Mouse (Mus musculus) adrenal gland, postnatal 10 days (tissue): Measurements from ENCODE around the gene Gcm2. TPM values are rescaled to one million over a fixed set of nuclear protein-coding genes. Genes with fewer than 3 reads are reported as not detected.

Experiments
- DNase-seq: peaks from one replicate; pipeline ENCODE4 v3.0.0; 2021; ENCODE audit warnings: mixed read lengths
- long read RNA-seq, 2 experiments: library from polyadenylated mRNA; stranded (forward); transcript quantifications; one replicate each; pipeline ENCODE4 v2.0.0; 2021
- total RNA-seq, 2 experiments: library from RNA; stranded (reverse); gene quantifications; 2 replicates each; pipeline ENCODE4 v1.2.3; 2021

Gcm2 gene
- not detected for total RNA-seq
- long read RNA-seq, experiment 1 = 0 reads
- long read RNA-seq, experiment 2 = 0 reads

DNA sequence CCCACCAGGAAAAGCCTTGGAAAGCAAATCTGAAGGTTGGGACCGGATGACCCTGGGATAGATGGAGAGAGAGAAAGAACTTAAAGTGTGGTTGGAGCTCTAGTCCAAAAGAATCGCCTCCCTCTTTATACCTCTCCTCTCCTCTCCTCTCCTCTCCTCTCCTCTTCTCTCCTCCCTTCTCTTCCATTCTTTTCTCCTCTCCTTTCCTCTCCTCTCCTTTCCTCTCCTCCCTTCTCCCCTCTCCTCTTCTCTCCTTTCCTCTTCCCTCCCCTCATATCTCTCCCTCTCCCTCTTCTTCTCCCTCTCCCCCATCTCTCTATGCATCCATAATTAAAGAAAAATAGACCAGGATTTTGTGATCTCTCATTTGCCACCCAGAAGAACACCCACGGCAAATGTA, at the start of gene Gcm2:
Gene Gcm2 (minus strand): TSS at position 101 of the 400 bp plus-strand sequence.
- no peak for DNase-seq

DNA sequence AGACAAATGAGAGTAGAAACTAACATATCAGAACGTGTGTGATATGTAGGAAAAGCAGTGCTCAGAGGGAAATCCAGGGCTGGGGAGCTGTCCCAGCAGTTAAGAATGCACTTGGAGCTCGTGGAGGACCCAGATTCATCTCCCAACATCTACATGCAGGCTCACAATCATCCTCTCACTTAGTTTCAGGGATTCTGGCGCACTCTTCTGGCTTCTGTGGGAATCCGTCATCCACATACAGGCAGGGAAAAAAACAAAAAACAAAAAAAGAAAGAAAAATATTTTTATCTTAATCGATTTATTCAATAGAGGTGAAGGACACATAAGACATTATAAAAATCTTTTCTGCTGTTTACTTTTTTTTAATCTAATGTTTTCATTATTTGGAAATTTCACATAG, 47.6 kb upstream of the Gcm2 start:
- no peak for DNase-seq

DNA sequence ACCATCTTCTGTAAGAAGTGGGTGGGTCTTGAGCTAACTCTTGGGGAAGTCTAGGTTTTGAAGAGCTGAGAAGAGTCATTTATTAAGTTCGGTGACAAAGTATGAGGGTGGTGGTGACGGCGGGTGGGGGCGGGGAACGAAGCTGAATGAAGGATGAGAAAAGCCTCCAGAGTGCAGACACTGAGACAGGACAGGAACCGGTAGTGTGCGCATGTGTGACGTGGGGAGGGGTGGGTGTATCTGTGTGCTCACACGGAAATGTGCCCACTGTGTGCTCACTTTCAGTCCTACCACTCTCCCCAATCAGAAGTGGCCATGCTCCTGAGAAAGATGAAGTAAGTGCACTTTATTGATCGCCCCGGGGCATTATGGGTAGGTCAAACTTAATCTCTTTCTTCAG, 42.3 kb upstream of the Gcm2 start:
- no peak for DNase-seq

DNA sequence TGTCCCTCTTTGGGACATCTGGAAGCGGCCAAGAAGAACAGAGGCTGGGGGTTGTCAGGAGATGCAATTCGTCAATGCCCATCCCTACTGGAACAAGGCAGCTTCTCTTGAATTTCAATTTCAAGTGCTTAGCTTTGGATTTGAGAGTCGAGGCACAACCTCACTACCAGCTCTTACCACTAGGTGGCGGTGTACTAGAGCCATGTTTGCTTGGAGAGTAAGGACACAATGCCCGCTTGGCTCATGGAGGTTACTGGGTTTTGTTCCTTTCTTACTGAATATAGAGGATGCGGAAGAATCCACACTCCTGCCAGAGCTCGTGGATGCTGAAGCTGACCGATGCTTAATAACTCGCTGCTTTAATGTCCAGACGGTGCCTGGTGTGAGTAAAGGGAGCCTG, 35.4 kb upstream of the Gcm2 start:
- peak; percentile 72 for DNase-seq

DNA sequence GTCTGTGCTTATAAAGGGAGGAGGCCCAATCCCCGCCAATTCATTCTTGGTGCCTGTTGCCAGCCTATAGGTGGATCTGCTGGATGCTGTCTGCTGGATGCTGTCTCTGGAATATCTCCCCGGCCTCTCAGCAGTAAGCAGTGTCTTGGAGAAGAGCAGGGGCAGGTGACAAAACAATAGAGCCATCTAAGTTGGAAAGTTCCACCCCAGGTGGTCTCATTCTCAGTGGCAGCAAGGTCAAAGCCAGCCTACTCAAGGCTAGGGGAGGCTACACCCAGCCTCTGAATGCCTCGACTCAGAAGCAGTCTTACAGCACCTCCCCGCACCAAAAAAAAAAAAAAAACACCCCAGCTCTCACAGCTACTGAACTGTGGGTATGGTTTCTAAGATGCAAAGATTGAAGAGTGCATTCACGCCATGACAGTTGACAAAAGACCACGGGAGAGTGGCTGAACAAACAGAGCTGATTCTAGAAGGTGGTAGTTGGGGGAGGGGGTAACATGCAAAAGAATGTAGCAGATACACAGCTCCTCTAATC, 34.7 kb upstream of the Gcm2 start:
- no peak for DNase-seq

DNA sequence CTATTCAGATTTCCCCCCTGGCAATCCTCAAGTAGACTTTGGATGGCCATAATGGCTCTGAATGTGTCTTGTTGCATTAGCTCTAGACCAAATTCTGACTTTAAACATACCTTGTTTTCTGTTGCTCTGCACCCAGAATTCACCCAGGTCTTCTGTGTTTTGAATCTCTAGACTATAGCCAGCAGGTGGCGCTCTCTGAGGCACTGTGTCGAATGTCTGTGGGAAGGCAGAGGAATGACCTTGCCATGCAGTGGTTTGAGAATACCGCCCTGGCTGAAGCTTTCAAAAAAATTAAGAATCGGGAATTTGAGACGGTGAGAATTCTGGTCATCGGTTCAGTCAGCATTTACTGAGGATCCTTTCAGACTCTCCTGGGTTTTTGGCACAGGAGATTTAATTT, 24.1 kb upstream of the Gcm2 start:
- DNase-seq = peak; percentile 80

DNA sequence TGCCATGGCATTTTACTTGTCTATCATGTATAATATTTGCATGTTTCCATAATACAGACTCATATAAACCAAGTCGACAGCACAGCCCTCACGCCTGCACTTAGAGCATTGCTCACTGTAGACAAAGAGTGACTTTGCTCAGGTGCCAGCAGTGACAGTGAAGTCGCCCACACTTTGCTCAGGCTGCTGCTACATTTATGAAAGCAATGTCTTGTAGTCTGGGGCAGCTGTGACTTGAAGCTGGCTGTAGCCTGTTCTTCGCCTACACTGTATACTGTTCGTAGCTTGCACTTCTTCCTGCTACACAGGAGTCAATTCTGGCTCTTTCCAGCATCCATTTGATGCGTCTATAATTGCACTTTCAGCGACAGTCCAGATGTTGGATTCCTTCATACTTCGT, 18.2 kb upstream of the Gcm2 start:
- no peak for DNase-seq

DNA sequence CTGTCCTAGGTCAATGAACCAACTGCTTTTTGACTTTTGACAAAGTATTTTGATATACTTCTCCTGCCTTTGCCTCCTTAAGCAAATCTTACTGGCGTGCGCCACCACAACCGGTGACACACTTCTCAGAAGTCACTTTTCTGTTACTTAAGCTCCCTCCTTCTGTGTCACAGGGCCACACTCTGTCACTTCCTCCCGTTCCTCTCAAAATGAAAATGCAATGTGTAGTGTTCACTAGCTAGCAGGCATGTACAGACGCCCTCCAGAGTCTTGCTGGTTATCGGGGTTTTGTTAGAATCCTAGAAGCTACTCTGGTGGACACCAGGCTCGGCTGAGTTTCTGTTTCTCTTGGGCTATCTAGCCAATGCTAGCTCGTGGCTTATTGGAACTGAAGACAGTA, 17.5 kb upstream of the Gcm2 start:
- no peak for DNase-seq

DNA sequence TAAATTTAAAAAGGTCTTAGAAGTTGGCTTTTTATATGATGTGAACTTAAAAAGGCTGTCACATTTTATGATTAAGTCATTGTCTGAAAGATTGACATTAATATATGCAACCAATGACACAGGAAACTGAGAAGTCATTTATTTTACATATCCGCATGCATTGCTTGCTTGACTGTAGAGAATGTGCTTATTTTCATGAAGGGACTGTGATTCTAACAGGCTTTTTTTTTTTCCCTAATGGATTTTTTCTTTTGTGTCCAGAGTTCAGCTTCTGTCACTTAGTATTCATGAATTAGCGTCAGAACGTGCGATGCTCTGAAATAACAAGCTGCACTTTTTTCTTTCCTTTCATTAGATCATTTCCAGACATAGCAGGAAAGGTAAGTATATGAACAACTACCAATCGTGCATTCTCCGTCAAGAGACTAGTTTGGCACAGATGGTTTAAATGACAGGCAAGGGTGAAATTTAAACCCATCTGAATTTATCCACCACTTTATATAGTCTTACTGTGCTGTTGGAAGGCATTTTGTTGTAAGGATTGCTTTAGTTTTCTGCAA, 12.9 kb upstream of the Gcm2 start:
- no peak for DNase-seq

DNA sequence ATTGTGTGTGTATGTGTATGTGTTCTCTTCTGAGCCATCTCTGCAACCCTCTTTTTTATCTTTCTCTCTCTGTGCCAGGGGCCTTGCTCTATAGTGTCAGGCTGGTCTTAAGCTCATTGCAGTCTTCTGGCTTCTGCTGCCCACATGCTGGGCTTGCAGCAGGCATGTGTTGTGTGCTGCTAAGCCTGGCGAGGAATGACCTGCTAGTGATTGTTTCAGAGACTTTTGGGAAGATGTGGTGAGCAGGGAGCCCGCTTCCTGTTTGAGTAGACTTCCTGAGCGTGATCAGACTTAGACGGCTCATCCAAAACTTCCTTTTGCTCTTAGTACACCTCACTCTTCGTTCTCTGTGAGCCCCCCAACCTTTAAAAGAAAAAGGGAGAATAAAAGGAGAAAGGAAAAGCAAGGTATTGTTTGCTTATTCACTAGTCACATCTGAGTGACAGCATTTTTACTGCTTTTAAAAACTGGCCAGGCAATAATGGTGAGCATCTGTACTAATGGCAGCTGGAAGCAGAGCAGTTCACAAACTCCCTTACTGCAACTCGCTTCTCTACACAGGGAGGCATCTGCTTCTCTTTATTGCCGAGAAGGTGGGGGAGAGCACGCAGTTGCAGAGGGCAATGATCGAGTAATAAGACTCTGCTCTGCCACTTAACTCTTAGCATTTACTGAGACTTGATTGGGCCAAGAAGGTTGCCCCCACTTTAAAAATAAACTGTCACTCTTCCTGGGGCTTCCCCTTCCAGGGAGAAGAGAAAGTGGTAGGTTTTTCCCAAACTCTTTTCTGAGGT, 8.5 kb upstream of the Gcm2 start:
- no peak for DNase-seq

DNA sequence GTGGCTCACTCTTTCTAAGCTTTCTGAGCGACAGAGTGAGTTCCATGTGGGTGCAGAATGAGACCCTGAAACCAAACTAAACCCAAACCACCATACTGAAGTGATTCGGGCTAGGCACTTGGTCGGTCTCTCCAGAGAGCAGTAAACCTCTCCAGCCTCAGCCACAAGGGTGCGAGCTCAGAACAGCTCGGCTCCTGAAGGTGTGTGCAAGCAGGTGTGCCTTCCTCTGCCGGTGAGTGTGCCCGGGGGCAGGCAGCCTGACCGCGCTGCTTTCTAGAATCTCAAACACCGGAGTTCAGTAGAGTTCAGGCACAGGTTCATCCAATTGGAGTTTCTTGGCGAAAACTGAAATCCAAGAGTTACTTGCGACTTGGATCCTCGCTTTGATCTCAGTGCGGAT, 3.1 kb upstream of the Gcm2 start, which contains the start of gene Sycp2l:
Gene Sycp2l (plus strand): TSS at position 368 of the 400 bp plus-strand sequence.
- DNase-seq = no peak

DNA sequence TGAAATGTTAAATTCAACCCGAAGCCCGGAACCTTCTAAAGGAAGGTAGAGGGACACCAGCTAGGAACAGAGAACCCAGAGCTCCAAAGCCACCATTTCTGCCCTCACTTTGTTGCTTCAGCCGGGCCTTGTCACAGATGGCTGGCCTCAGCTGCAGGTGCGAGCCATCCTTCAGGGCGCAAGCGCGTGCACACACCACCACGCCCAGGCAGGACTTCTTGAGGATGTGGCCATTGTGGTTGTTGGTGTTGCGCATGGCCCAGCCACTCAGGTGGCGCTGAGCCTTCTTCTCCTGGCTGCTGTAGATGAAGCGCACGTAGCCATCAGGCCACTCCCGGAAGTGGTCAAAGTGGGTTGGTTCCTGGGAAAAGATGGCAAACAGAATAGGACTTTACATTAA, 5.3 kb downstream of the Gcm2 start:
- no peak for DNase-seq

DNA sequence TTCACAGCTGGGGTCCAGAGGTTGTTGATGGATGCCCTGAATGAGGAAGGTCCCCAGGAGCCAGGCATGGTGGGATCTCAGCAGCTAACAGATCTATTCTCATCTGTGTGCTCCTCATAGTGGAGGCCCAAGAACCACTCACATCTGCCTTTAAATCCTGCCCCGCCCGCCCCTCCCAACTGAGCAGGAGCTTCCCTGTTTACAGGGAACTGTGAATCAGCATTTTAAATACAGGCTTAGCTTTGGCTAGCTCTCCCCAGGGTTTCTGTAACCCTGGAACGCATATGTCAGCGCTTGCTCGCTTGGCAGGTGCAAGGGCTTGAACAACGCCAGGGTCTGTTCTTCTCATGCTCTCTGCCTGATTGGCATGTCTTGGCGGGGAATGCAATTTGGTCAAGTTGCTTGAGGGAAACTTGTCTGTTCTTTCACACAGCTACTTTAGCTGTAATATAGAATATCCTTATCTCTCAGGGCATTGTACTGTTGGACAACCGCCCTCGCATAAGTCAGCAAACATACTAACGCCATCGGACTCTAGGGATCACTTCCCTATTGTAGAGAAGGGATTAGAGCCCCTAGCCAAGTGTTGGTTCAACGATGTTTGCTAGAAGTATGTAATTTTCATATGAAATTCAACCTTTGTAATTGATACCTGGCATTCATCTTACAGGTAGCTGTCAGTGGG, 6.9 kb downstream of the Gcm2 start:
- no peak for DNase-seq

DNA sequence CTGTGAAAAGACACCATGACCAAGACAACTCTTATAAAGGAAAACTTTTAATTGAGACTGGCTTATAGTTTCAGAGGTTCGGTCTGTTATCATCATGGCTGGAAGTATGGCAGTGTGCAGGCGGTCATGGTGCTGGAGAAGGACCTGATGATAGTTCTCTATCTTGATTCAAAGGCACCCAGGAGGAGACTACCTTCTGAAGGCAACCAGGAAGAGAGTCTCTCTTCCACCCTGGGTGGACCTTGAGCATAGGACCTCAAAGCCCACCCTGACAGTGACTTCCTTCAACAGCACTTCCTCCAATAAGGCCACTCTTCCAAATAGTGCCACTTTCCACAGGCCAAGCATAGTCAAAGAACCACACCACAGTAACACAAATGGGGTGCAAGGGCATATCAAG, 10.8 kb downstream of the Gcm2 start:
- DNase-seq = no peak

DNA sequence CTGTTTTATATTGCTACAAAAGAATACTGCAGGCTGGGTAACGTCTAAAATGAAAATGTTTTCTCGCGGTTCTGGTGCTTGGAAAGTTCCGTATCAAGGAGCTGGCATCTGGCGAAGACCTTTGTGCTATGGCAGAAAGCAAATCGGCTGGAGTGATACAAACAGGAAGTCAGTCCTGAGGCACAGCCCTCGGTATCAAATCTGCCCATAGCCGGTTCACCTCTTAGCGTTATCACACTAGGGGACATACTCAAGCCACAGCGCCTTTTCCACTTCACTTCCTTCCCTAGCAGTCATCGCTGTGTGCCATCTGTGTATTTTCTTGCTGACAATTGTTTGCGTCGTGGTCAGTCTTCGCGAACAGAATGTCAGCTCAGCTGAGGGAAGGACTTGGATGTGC, 12.5 kb downstream of the Gcm2 start:
- DNase-seq = no peak

DNA sequence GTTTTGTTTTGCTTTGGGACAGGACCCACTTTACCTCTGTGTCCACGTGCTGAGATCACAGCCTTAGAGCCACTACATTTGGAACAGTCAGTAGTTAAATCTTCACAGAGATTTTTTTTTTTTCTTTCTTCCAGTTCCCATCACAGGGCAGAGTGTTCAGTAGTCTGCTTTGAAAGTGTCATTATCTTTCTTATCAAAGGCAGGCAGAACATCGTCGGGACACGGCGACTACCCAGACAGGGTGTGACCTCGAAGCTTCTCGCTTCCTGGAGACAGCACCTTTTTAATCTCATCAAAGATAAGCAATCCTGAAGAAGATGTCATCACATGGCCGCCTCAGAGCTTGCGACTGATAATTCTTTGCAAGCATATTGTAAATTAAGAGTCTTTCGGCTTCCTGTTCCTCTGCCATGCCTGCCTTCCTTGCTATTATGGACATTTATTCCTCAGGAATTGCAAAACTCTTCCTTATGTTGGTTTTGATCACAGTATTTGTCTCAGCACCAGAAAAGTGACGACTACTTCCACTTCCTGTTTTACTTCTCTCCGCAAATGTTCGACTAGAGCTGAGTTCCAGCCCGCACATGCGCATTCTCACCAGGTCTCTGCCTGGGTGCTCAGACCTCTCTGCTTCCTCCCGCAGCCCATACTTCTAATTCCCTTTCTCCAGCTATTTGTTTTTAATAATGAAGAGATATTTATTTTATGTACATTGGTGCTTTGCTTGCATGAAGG, 13.3 kb downstream of the Gcm2 start:
- no peak for DNase-seq

DNA sequence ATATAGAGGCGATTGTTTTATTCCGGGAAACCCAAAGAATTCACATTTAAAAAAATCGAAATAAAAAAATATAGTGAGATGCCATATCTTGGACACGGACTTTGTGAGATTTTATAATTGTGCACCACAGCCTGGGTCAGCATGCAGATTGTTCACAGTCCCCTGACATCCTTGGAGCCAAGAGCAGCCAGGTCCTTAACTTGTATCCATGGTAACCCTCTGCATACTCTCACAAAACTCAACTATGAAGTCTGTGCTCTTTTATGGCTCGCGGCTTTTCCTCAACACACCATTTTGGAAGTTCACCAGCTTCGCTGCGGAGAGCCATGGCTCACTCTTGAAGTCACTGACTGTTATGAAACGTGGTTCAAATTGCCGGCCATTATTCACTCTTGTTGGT, 16.7 kb downstream of the Gcm2 start:
- DNase-seq = no peak

DNA sequence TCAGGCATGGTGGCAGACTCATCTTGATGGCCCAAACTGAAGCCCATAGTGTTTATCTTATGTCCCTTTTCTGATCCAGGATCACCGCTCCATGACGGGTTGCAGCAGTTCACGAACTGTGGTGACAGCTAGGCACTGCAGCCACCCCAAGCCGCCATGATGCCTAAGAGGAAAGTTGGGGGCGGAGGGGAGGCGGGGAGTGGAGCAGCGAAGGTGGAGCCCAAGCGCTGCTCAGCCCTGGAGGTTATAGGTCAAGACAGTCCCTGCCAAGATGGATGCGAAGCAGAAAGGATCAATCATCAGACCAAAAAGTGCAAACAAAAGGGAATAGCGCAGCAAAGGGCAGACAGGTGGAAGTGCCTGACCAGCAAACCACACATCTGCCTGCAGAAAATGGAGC, 19.6 kb downstream of the Gcm2 start:
- no peak for DNase-seq

DNA sequence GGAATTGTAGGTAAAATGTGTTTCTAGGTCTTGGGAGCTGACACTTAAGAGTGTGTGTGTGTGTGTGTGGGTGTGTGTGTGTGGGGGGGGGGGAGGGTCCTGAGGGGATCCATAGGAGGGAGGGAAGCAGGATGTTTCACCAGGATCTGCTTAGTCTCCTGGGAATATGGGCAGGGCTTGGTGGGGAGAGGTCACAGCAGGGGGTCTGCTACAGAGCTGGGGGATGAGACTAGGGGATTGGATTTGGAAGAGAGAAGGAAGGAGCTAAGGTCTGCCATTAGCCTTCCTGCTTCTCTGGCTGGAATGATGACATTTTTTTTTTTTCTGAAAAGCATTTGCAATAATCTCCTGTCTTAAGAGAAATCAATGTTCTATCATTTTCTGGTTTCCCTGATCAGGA, 22.1 kb downstream of the Gcm2 start:
- no peak for DNase-seq

DNA sequence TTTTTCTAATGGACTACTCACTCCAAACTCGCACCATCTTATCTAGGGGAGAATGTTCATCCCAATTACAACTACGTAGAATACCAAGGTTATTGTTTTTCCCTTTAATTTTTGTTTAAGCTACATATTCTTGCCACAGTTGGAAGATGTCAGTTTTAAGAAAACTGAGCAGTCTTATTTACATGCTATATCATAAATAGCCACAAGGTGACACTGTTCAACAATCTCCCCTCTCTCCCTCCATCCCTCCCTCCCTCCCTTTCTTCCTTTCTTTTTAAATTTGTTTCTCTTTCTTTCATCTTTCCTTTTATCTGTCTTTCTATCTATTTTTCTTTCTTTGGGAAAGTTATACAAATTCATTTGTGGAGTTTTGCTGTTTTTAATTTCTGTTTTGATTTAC, 25.7 kb downstream of the Gcm2 start:
- DNase-seq = no peak

DNA sequence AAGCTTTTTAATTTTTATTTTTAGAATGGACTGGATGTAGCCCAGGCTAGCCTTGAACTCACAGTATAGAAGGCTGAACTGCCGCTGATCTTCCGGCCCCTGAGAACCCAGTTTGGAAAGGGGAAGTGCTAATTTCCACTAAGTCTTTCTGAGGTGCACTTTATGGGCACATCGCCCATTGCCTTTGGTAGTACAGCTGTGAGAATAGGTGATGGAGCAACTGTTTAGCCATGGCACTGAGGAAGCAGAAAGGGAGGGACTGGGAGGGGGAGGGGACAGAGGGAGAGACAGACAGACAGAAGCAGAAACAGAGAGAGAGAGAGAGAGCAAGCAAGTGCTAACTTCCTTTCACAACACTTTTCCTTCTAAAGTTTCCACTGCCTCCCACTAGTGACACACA, 26.3 kb downstream of the Gcm2 start:
- DNase-seq = no peak

DNA sequence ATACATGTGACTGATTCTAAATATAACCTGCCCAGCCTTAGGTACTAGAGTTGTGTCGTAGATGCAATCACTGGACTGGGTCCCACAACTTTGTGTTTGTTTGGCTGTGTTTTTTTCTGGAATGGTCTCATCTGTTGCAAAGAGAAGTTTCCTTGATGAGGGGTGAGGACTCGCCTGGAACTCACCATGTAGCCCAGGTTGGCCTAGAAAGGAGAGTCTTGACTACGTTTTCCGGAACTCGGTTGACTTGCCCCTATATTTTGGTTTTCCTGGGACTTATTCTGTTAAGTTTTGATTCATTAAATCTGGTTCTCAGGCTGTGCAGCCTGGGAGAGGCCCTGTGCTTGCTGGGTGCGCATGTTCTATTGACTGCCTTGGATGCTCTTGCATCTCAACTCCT, 30.1 kb downstream of the Gcm2 start:
- DNase-seq = no peak

DNA sequence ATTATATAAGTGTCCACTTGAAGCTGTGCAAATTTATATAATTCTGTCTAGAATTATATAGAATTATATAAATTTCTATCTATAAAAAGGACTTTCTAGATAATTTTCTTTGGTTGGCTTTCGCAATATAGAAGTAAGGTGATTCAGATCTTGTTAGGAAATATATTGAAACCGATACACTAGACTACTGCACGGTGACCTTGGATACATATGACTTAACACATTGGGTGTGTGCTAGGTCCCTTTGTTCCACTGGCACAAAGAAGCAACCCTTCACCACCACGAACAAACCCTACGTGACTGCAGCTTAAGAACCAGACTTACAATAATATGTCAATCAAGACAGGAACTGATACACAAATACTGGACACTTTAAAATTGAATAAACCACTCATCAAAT, 31.0 kb downstream of the Gcm2 start:
- no peak for DNase-seq
